Mouse (Mus musculus) hindbrain, embryonic 11.5 days (tissue): ENCODE data around the gene Skiv2l. TPM values are rescaled to one million over a fixed set of nuclear protein-coding genes. Genes with fewer than 3 reads are reported as not detected.
A peak's percentile ranks its signal among the peaks of the same experiment; 100 is the strongest.

Experiments
- ATAC-seq: fragments of 200-750 bp; cut with Nextera tagmentation; 2 replicates; pipeline ENCODE4 v1.8.0; 2017; ENCODE audit warnings: mild to moderate bottlenecking, moderate TSS enrichment, moderate library complexity; ENCODE audit not compliant: low FRiP score
- DNase-seq: peaks from one replicate; pipeline ENCODE4 v3.0.0-alpha.2; 2015; ENCODE audit warnings: low spot score
- H3K27ac ChIP-seq: fragments of 300-500 bp; sonication (generic); 2 replicates; pipeline ENCODE4 v1.5.1; 2014; ENCODE audit warnings: mild to moderate bottlenecking, low read depth, low read length
- H3K27me3 ChIP-seq: fragments of 300-500 bp; sonication (generic); 2 replicates; pipeline ENCODE4 v1.6.1; 2014; ENCODE audit warnings: mild to moderate bottlenecking, low read length, moderate library complexity, mixed read lengths; ENCODE audit not compliant: control insufficient read depth, insufficient read depth
- H3K36me3 ChIP-seq: fragments of 300-500 bp; sonication (generic); 2 replicates; pipeline ENCODE4 v1.6.1; 2014; ENCODE audit warnings: mild to moderate bottlenecking, low read length, moderate library complexity, mixed read lengths; ENCODE audit not compliant: control insufficient read depth, insufficient read depth
- H3K4me1 ChIP-seq: fragments of 300-500 bp; sonication (generic); replicated peaks from 2 replicates; pipeline ENCODE4 v1.6.1; 2014; ENCODE audit warnings: low read length, mixed read lengths; ENCODE audit not compliant: control insufficient read depth, insufficient read depth
- H3K4me2 ChIP-seq: fragments of 300-500 bp; sonication (generic); replicated peaks from 2 replicates; pipeline ENCODE4 v1.6.1; 2014; ENCODE audit warnings: mild to moderate bottlenecking, low read depth, low read length
- H3K4me3 ChIP-seq: fragments of 300-500 bp; sonication (generic); 2 replicates; pipeline ENCODE4 v1.5.1; 2014; ENCODE audit warnings: low read depth, low read length
- H3K9ac ChIP-seq: fragments of 300-500 bp; sonication (generic); 2 replicates; pipeline ENCODE4 v1.6.1; 2014; ENCODE audit warnings: low read depth, low read length
- H3K9me3 ChIP-seq: fragments of 300-500 bp; sonication (generic); 2 replicates; pipeline ENCODE4 v1.6.1; 2016; ENCODE audit warnings: low read length; ENCODE audit not compliant: control insufficient read depth
- WGBS: fragments of 180-500 bp; shearing (Covaris S2); extraction: QIAGEN DNeasy Blood & Tissue Kit; methylation state at CpG from one replicate; pipeline ENCODE4 v1.1.7; 2014; 5-methylcytosine and 5-hydroxymethylcytosine counted together
- polyA plus RNA-seq: library from polyadenylated mRNA; unstranded; fragments of >200 nt; fragmentation: Nextera tagmentation; extraction: Ambion mirVana; gene quantifications from 2 replicates; pipeline ENCODE4 v1.2.1, GENCODE M21; 2014

Gene Skiv2l
- polyA plus RNA-seq, 1 experiment from 2014 or later, result 26.9 TPM

- Histone ChIP-seq H3K9ac (peak overlapping the region; percentile 84), H3K9me3 (no peaks in the 10 kb centered on the region), H3K36me3 (peaks cover 6% of the 10 kb centered on the region), H3K4me3 (peak overlapping the region; percentile 71), H3K27ac (peak overlapping the region; percentile 87), H3K27me3 (no peaks in the 10 kb centered on the region), H3K4me1 (peaks cover 10% of the 10 kb centered on the region), H3K4me2 (peak overlapping the region; percentile 91)
- DNase-seq (peak; percentile 53), ATAC-seq (peak; percentile 21)
- WGBS, result 9% methylated on average over 43 of the region's 51 CpGs
Measured at GRCm38 (mm10) chr17:34894801-34895530, 45.0 kb upstream of the Skiv2l start.

DNA sequence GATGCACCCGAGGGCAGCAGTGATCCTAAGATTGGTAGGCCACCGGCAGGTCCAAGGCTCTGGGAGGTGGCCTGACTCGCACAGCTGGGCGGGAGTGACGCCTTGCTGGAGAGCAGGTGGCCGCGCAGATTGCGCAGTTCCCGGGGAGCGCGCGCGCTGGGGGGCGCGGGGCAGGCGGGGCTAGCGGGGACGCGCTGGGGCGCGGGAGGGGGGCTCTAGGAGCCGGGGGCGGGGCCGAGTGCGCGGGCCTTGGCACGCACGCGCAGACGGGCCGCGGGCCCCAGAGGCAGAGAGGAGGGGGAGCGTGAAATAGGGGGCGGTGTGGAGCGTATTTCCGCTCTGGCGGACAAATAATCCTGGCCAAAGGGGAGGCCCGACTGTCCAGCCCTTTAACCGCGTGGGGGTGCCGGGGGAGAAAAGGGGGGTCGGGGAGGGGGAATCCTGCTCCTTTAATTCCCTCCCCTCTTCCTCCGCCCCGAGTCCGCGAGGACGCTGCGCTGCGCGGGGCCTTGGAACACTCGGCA, 44.1 kb upstream of the Skiv2l start:
- H3K27me3 ChIP-seq, result no peaks in the 10 kb centered on the region
- WGBS, result 0% methylated on average over 18 of the region's 51 CpGs
- peaks cover 10% of the 10 kb centered on the region for H3K4me1 ChIP-seq
- no peaks in the 10 kb centered on the region for H3K9me3 ChIP-seq
- H3K4me2 ChIP-seq, result peak overlapping the region; percentile 91
- peaks cover 6% of the 10 kb centered on the region for H3K36me3 ChIP-seq
- ATAC-seq, result peak; percentile 90
- peak overlapping the region; percentile 84 for H3K9ac ChIP-seq
- peak; percentile 98 for DNase-seq
- H3K27ac ChIP-seq, result peak overlapping the region; percentile 87
- H3K4me3 ChIP-seq, result peak overlapping the region; percentile 71

- Histone ChIP-seq H3K4me2 (no peak overlapping the region; the same call in 1 of the 2 replicates), H3K9ac (peak overlapping the region; percentile 63), H3K36me3 (peaks cover 6% of the 10 kb centered on the region), H3K9me3 (no peaks in the 10 kb centered on the region), H3K4me3 (peak overlapping the region; percentile 71; the same call in 1 of the 2 replicates), H3K4me1 (peaks cover 10% of the 10 kb centered on the region), H3K27ac (peak overlapping the region; percentile 87), H3K27me3 (no peaks in the 10 kb centered on the region)
- ATAC-seq, result no peak
- no peak for DNase-seq
- WGBS, result 77% methylated on average over 12 of the region's 12 CpGs
Measured at GRCm38 (mm10) chr17:34893072-34893824, 43.2 kb upstream of the Skiv2l start.

GRCm38 (mm10) chr17:34891377-34891776, 41.4 kb upstream of the Skiv2l start:
- Histone ChIP-seq H3K4me3 (no peak overlapping the region), H3K4me2 (no peak overlapping the region), H3K27me3 (no peaks in the 10 kb centered on the region), H3K27ac (no peak overlapping the region), H3K4me1 (peaks cover 7% of the 10 kb centered on the region), H3K36me3 (peaks cover 5% of the 10 kb centered on the region), H3K9me3 (no peaks in the 10 kb centered on the region), H3K9ac (no peak overlapping the region)
- 100% methylated on average over 2 of the region's 2 CpGs for WGBS
- DNase-seq (no peak), ATAC-seq (no peak)

DNA sequence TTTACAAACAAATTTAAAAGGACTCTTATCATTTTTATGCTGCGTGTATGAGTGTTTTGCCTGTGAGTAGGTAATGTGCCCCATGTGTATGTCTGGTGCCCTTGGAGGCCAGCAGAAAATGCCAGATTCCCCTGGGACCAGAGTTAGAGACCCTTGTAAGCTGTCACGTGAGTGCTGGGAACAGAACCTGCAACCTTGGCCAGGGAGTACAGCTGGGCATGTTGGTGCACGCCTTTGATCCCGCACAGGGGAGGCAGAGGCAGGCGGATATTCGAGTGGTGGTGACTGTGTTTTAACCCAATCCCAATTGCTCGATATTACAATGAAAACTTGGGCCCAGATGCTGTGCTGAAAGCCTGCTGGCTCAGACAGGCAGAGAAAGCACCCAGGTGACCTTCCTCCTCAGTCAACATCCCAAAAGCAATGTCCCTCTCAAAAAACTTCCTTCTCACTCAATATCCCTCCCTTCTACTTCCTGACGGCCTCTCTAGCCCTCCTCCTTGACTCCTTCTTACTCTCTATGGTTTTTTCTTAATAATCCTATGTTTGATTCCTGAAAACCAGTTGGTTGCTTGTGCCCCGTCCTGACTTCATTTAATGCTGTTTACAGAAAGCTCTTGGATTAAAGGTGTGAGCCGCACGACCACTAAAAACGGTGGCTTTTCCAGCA, 40.2 kb upstream of the Skiv2l start:
- DNase-seq, result no peak
- 88% methylated on average over 12 of the region's 12 CpGs for WGBS
- no peaks in the 10 kb centered on the region for H3K9me3 ChIP-seq

GRCm38 (mm10) chr17:34887942-34888341, 37.9 kb upstream of the Skiv2l start:
- DNase-seq (no peak), ATAC-seq (no peak)
- no peaks in the 10 kb centered on the region for H3K27me3 ChIP-seq
- H3K4me3 ChIP-seq, result no peak overlapping the region
- H3K4me1 ChIP-seq, result no peaks in the 10 kb centered on the region
- H3K27ac ChIP-seq, result no peak overlapping the region
- no peak overlapping the region for H3K4me2 ChIP-seq
- no peaks in the 10 kb centered on the region for H3K36me3 ChIP-seq
- H3K9ac ChIP-seq, result no peak overlapping the region
- WGBS, result 88% methylated on average over 5 of the region's 5 CpGs
- no peaks in the 10 kb centered on the region for H3K9me3 ChIP-seq

More for the DNA sequence above, 40.2 kb upstream of the Skiv2l start:
- H3K27me3 ChIP-seq, result no peaks in the 10 kb centered on the region
- no peak for ATAC-seq
- no peak overlapping the region for H3K27ac ChIP-seq
- H3K4me1 ChIP-seq, result no peaks in the 10 kb centered on the region; the same call in 1 of the 2 replicates
- no peaks in the 10 kb centered on the region for H3K36me3 ChIP-seq
- H3K4me3 ChIP-seq, result no peak overlapping the region
- H3K9ac ChIP-seq, result no peak overlapping the region
- H3K4me2 ChIP-seq, result no peak overlapping the region

DNA sequence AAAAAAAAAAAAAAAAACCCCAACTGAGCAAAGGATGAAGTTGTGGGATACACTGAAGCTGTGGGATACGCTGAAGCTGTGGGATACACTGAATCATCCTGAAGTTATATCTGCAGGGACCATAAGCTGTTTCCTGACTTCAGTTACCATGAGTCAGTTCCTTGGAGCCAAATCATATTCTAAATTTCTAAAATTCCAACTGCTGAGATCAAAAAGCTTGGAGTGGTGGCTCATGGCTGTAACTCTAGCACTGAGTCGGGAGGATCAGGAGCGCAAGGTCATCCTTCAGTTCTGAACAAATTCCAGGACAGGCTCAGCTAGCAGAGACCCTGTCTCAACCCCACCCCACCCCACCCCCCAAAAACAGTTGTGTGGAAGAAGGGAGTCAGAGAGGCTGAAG, 35.6 kb upstream of the Skiv2l start:
- no peak overlapping the region for H3K9ac ChIP-seq
- no peak overlapping the region for H3K4me3 ChIP-seq
- 0 out of 2 replicates have a peak, but pooled peaks cover 2% of the 10 kb centered on the region for H3K27me3 ChIP-seq
- H3K27ac ChIP-seq, result no peak overlapping the region
- ATAC-seq, result no peak
- no peaks in the 10 kb centered on the region for H3K9me3 ChIP-seq
- H3K4me1 ChIP-seq, result no peaks in the 10 kb centered on the region
- no peak for DNase-seq
- no peaks in the 10 kb centered on the region for H3K36me3 ChIP-seq
- no peak overlapping the region for H3K4me2 ChIP-seq
- 79% methylated on average over 3 of the region's 3 CpGs for WGBS

DNA sequence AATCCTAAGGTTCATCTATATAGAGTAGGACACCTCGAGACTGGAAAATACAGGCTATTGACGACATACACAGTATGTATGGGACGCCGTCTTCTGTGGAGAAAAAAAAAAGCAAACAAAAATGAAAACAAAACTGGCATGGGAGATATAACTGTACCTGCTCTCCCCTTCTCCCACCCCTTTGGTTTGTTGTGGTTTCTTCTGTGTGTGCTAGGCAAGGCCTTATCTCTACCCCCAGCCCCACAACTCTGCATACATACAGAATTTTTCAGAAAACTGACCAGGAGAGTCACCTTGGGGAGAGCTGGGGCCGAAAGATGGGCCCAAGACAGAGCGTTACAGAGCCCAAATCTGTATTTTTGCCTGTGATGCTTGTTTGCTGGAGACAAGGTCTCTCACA, 34.7 kb upstream of the Skiv2l start:
- WGBS, result 88% methylated on average over 6 of the region's 6 CpGs

More for the DNA sequence above, 34.7 kb upstream of the Skiv2l start:
- Histone ChIP-seq H3K4me3 (no peak overlapping the region), H3K9ac (no peak overlapping the region), H3K4me1 (no peaks in the 10 kb centered on the region), H3K4me2 (no peak overlapping the region), H3K36me3 (no peaks in the 10 kb centered on the region), H3K9me3 (no peaks in the 10 kb centered on the region), H3K27me3 (0 out of 2 replicates have a peak, but pooled peaks cover 2% of the 10 kb centered on the region), H3K27ac (no peak overlapping the region)
- DNase-seq, result no peak
- no peak for ATAC-seq
